Mouse (Mus musculus) cortical plate, adult 2 months (tissue): Measurements from ENCODE around the gene Lmx1a.

ENCODE experiments used
- CTCF ChIP-seq: fragments of 200-500 bp; IDR thresholded peaks from 2 replicates; pipeline ENCODE4 v1.5.1; 2011; ENCODE audit warnings: mild to moderate bottlenecking, control low read depth, low read length; ENCODE audit not compliant: insufficient read depth; ENCODE audit errors: extremely low read depth
- POLR2A ChIP-seq: fragments of 200-500 bp; IDR thresholded peaks from 2 replicates; pipeline ENCODE4 v1.6.1; 2011; ENCODE audit warnings: mild to moderate bottlenecking, low read length, control low read depth; ENCODE audit not compliant: insufficient read depth; ENCODE audit errors: extremely low read depth

DNA sequence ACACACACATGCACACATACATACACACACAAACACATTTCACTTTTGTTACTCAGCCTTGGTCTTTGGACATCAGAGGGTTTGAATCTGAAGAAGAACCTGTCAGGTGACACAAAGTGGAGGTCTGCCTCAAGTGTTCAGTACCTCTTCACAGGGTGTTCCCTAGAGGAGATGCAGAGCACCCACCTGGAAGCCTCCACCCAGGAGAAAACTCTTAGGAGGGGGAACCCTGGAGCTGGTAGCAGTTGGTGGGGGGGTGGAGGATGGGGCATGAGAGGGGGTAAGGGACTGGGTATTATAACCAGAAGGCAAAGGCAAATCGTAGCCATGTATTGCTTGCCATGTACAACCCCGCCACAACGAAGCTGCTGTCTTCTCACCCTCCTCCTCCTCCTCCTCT, 30.0 kb upstream of the Lmx1a start:
- TF ChIP-seq POLR2A = no peak
- no peak for TF ChIP-seq CTCF
